Mouse (Mus musculus) central nervous system, embryonic 18 days (tissue): Measurements from ENCODE around the gene Ctnnd1. TPM values are rescaled to one million over a fixed set of nuclear protein-coding genes. Genes with fewer than 3 reads are reported as not detected.

ENCODE experiments used
- polyA plus RNA-seq: library from polyadenylated mRNA; depleted of rRNA; stranded (reverse); fragments of >200 nt; gene quantifications from 2 replicates; pipeline ENCODE4 v1.2.3, GENCODE M21; 2012; rRNA removed

The Ctnnd1 gene
- polyA plus RNA-seq: 67.7 and 68.7 TPM in 2 replicates

GRCm38 (mm10) chr2:84650464-84651195, at the start of gene Ctnnd1:
Gene Ctnnd1 (minus strand): TSS chr2:84650765.

DNA sequence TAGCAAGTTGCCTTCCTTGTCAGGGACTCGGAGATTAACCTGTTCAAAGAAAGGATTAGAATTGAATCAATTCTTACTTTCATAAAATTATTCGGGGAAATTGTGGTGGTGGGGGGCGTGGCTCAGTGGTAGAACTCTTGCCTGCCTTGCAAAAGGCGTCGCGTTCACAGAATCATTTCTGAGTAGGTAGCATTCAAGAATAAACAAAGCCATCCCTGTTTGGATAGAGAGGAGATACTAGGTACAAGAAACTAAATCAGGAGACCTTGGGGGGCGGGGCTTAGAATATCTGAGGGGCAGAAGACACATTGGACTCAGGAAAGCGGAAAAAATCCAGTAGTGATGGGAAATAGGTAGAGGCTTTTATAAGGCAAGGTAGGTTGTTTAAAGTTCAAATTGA, 28.5 kb upstream of the Ctnnd1 start, which contains the start of gene Tmx2:
Tmx2 (minus strand) TSS at position 125 of the 400 bp plus-strand sequence.

GRCm38 (mm10) chr2:84677968-84678880, 27.7 kb upstream of the Ctnnd1 start, which contains the start of the genes Gm28635 and Med19:
Gene Gm28635 (minus strand): TSS chr2:84678041.
Gene Med19 (plus strand): TSS chr2:84678402.

DNA sequence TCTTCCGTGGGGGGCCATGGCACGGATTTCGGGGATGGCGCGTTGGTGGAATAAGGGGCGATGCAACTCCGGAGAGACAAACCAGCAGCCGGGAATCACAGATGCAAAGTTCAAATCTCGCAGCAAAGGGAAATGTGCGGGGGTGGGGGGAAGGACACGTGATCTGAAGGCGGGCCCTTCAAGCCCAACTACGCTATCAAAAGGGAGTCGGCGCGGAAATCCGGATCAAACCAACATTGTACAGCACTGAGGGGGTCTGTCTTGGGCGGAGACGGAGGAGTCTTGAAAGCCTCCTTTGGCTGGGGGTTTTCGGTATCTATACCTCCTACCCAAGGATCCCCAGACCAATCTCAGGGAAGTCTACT, 20.0 kb upstream of the Ctnnd1 start, which contains the start of gene Selenoh:
Selenoh (minus strand) TSS at position 202 of the 365 bp plus-strand sequence.

GRCm38 (mm10) chr2:84658806-84659205, 8.2 kb upstream of the Ctnnd1 start, which contains the start of gene Btbd18:
Gene Btbd18 (plus strand): TSS chr2:84659079.

Other genes with a start within 250 kb of the Ctnnd1 start
- gene Calcrl, start 225.4 kb downstream of the Ctnnd1 start, polyA plus RNA-seq: 3.2 and 4.2 TPM in 2 replicates
- 11.8 and 12.0 TPM in 2 replicates for gene Tfpi, start 174.0 kb downstream of the Ctnnd1 start, polyA plus RNA-seq
- not detected in 2 replicates for gene Btbd18, start 8.3 kb upstream of the Ctnnd1 start, polyA plus RNA-seq
- 167 and 173 TPM in 2 replicates for gene Selenoh, start 20.0 kb upstream of the Ctnnd1 start, polyA plus RNA-seq
- not detected in 2 replicates for gene Gm28635, start 27.3 kb upstream of the Ctnnd1 start, polyA plus RNA-seq
- gene Med19, start 27.6 kb upstream of the Ctnnd1 start, polyA plus RNA-seq: 34.8 and 35.5 TPM in 2 replicates
- gene Tmx2, start 28.4 kb upstream of the Ctnnd1 start, polyA plus RNA-seq: 199 and 202 TPM in 2 replicates
- 27.7 and 27.9 TPM in 2 replicates for gene Zdhhc5, start 64.4 kb upstream of the Ctnnd1 start, polyA plus RNA-seq
- gene Clp1, start 76.6 kb upstream of the Ctnnd1 start, polyA plus RNA-seq: 14.1 and 14.7 TPM in 2 replicates
- 45.5 and 46.4 TPM in 2 replicates for gene Ypel4, start 83.3 kb upstream of the Ctnnd1 start, polyA plus RNA-seq
- 4.9 and 6.1 TPM in 2 replicates for gene Gm19426, start 92.9 kb upstream of the Ctnnd1 start, polyA plus RNA-seq
- 14.7 and 19.9 TPM in 2 replicates for gene Serping1, start 124.7 kb upstream of the Ctnnd1 start, polyA plus RNA-seq
- gene Ube2l6, start 148.1 kb upstream of the Ctnnd1 start, polyA plus RNA-seq: 11.0 and 12.9 TPM in 2 replicates
- 1.5 TPM in 1 of 2 replicates, not detected in the other for gene Smtnl1, start 171.9 kb upstream of the Ctnnd1 start, polyA plus RNA-seq
- gene Timm10, start 176.2 kb upstream of the Ctnnd1 start, polyA plus RNA-seq: 108 and 122 TPM in 2 replicates
- gene Slc43a1, start 188.1 kb upstream of the Ctnnd1 start, polyA plus RNA-seq: 1.5 and 1.6 TPM in 2 replicates
- 24.1 and 28.7 TPM in 2 replicates for gene Rtn4rl2, start 235.9 kb upstream of the Ctnnd1 start, polyA plus RNA-seq